Mouse (Mus musculus): ENCODE measurements at regions not wholly inside any gene's neighbourhood (a gene's known extent, or its start where the extent isn't known, plus 50 kb on each side); places are given as distances from the start of the nearest gene placed in this dataset.

- Histone ChIP-seq H3K9ac (ENCODE audit: insufficient read depth, low read depth) (no peak overlapping the region), H3K79me2 (replicated peaks; ENCODE audit: control insufficient read depth, extremely low read depth, insufficient read depth, poor library complexity, severe bottlenecking) (no peaks in the 10 kb centered on the region), H3K4me2 (ENCODE audit: insufficient read depth, low read depth, poor library complexity, severe bottlenecking) (no peak overlapping the region), H3K4me1 (ENCODE audit: control insufficient read depth in 1 of 2, insufficient read depth in 2 of 2) (no peaks in the 10 kb centered on the region), H3K27me3 (replicated peaks) (no peaks in the 10 kb centered on the region), H3K9me3 (replicated peaks; ENCODE audit: low read length) (no peaks in the 10 kb centered on the region), H3K4me3 (replicated peaks in 1 of 3; ENCODE audit: low read depth in 2 of 3, low read length in 2 of 3, poor library complexity in 1 of 3) (no peak overlapping the region), H3K36me3 (replicated peaks in 1 of 2; ENCODE audit: control insufficient read depth in 1 of 2, insufficient read depth in 1 of 2, low read length in 1 of 2) (no peaks in the 10 kb centered on the region), H3K27ac (ENCODE audit: insufficient read depth, low read depth) (no peak overlapping the region)
- DNase-seq (ENCODE audit: extremely low read depth) = no peak
- dilution Hi-C loops (cut with MboI; ENCODE audit: extremely low pct_ligation_motif_present, extremely low pct_unique_long_range_greater_than_20kb, low sequenced_read_pairs) = no loop called here
- in situ Hi-C loops (cut with MboI; ENCODE audit: low pct_ligation_motif_present, low pct_unique_long_range_greater_than_20kb, low sequenced_read_pairs) = no loop called here
- TF ChIP-seq EP300 (IDR thresholded peaks at IDR 0.05; ENCODE audit: low read length) (no peak), NELFE (IDR thresholded peaks at IDR 0.05; ENCODE audit: low read depth, low read length) (no peak)
Measured at GRCm38 (mm10) chr14:105383382-105383781, 125.0 kb downstream of the Ndfip2 start.

GRCm38 (mm10) chr14:105380101-105380500, 121.7 kb downstream of the Ndfip2 start:
- no peaks in the 10 kb centered on the region for H3K36me3 ChIP-seq (replicated peaks in 1 of 2; ENCODE audit: control insufficient read depth in 1 of 2, insufficient read depth in 1 of 2, low read length in 1 of 2)
- no peak overlapping the region for H3K4me2 ChIP-seq (ENCODE audit: insufficient read depth, low read depth, poor library complexity, severe bottlenecking)
- dilution Hi-C loops (cut with MboI; ENCODE audit: extremely low pct_ligation_motif_present, extremely low pct_unique_long_range_greater_than_20kb, low sequenced_read_pairs) = no loop called here
- no peaks in the 10 kb centered on the region for H3K79me2 ChIP-seq (replicated peaks; ENCODE audit: control insufficient read depth, extremely low read depth, insufficient read depth, poor library complexity, severe bottlenecking)
- H3K9me3 ChIP-seq (replicated peaks; ENCODE audit: low read length) = no peaks in the 10 kb centered on the region
- no peak overlapping the region for H3K27ac ChIP-seq (ENCODE audit: insufficient read depth, low read depth)
- in situ Hi-C loops (cut with MboI; ENCODE audit: low pct_ligation_motif_present, low pct_unique_long_range_greater_than_20kb, low sequenced_read_pairs) = no loop called here
- no peaks in the 10 kb centered on the region for H3K27me3 ChIP-seq (replicated peaks)
- no peak overlapping the region for H3K4me3 ChIP-seq (replicated peaks in 1 of 3; ENCODE audit: low read depth in 2 of 3, low read length in 2 of 3, poor library complexity in 1 of 3)
- no peak for DNase-seq (ENCODE audit: extremely low read depth)
- no peaks in the 10 kb centered on the region for H3K4me1 ChIP-seq (ENCODE audit: control insufficient read depth in 1 of 2, insufficient read depth in 2 of 2)
- no peak overlapping the region for H3K9ac ChIP-seq (ENCODE audit: insufficient read depth, low read depth)
- no peak for TF ChIP-seq ELF1 (IDR thresholded peaks at IDR 0.05; ENCODE audit: low read depth, low read length)
- TF ChIP-seq MEF2A (IDR thresholded peaks at IDR 0.05; ENCODE audit: borderline replicate concordance, low read depth, low read length) = no peak
- no peak for TF ChIP-seq USF1 (IDR thresholded peaks at IDR 0.05; ENCODE audit: low read depth, low read length)
- no peak for TF ChIP-seq TCF12 (IDR thresholded peaks at IDR 0.05; ENCODE audit: low read depth, low read length)
- TF ChIP-seq ZNF384 (IDR thresholded peaks at IDR 0.05; ENCODE audit: low read depth, low read length) = no peak
- no peak for TF ChIP-seq RAD21 (IDR thresholded peaks at IDR 0.05; ENCODE audit: low read depth, low read length)
- no peak for TF ChIP-seq POLR2A (IDR thresholded peaks at IDR 0.05; ENCODE audit: low read depth, low read length)
- TF ChIP-seq MXI1 (IDR thresholded peaks at IDR 0.05; ENCODE audit: low read depth, low read length) = no peak
- no peak for TF ChIP-seq USF2 (conservative IDR thresholded peaks at IDR 0.05; ENCODE audit: low read depth, low read length)
- no peak for TF ChIP-seq EP300 (IDR thresholded peaks at IDR 0.05; ENCODE audit: low read length)
- no peak for TF ChIP-seq MAX (IDR thresholded peaks at IDR 0.05; ENCODE audit: low read length)
- TF ChIP-seq PAX5 (IDR thresholded peaks at IDR 0.05; ENCODE audit: low read length) = no peak
- no peak for TF ChIP-seq JUND (conservative IDR thresholded peaks at IDR 0.05; ENCODE audit: low read depth, low read length)
- no peak for TF ChIP-seq SMC3 (IDR thresholded peaks at IDR 0.05; ENCODE audit: low read depth, low read length)
- no peak for TF ChIP-seq POLR2AphosphoS2 (IDR thresholded peaks at IDR 0.05; ENCODE audit: low read depth, low read length)
- TF ChIP-seq TBP (conservative IDR thresholded peaks at IDR 0.05; ENCODE audit: low read depth, low read length) = no peak
- no peak for TF ChIP-seq ZMIZ1 (IDR thresholded peaks at IDR 0.05; ENCODE audit: low read depth, low read length)

Data from CH12.LX (cell line).